Mouse (Mus musculus) spleen, postnatal 10 days (tissue): ENCODE results near the gene Barx2.

ENCODE experiments used
- DNase-seq, 2 experiments: peaks; one replicate each; pipeline ENCODE4 v3.0.0; 2021 to 2022; ENCODE audit warnings: low spot score in 2 of 2

Gene Barx2

GRCm38 (mm10) chr9:31808753-31809152 is 104.5 kb downstream of the Barx2 start:
- no peak for DNase-seq

GRCm38 (mm10) chr9:31802641-31803040 is 110.6 kb downstream of the Barx2 start:
- no peak for DNase-seq
